Mouse (Mus musculus): ENCODE results near the gene Cdh26. TPM values are rescaled to one million over a fixed set of nuclear protein-coding genes. Genes with fewer than 3 reads are reported as not detected.

Gene Cdh26
- polyA plus RNA-seq, 1 experiment = not detected

GRCm38 (mm10) chr2:178522331-178522730 lies 92.0 kb downstream of the Cdh26 start:
- no peak for TF ChIP-seq CEBPB (IDR thresholded peaks at IDR 0.05; ENCODE audit: insufficient read depth, poor library complexity, severe bottlenecking)
- TF ChIP-seq MYOG (IDR thresholded peaks at IDR 0.05; ENCODE audit: control insufficient read depth in 1 of 3, insufficient read depth in 1 of 3, insufficient read length in 2 of 3, low read depth in 2 of 3) = no peak
- no peak for TF ChIP-seq E2F4 (IDR thresholded peaks at IDR 0.05; ENCODE audit: insufficient read depth)
- TF ChIP-seq MAX (IDR thresholded peaks at IDR 0.05; ENCODE audit: low read depth) = no peak
- TF ChIP-seq USF1 (IDR thresholded peaks at IDR 0.05; ENCODE audit: low read depth) = no peak
- TF ChIP-seq REST (IDR thresholded peaks at IDR 0.05; ENCODE audit: insufficient read depth, insufficient read length) = no peak
- no peak for TF ChIP-seq POLR2AphosphoS2 (IDR thresholded peaks at IDR 0.05; ENCODE audit: insufficient read length, low read depth)
- TF ChIP-seq MYOD1 (IDR thresholded peaks at IDR 0.05; ENCODE audit: control insufficient read depth in 1 of 3, insufficient read length in 2 of 3, low read depth in 2 of 3) = no peak
- no peak for TF ChIP-seq SRF (IDR thresholded peaks at IDR 0.05; ENCODE audit: control insufficient read depth, insufficient read length, low read depth)
- no peak for TF ChIP-seq POLR2A (IDR thresholded peaks at IDR 0.05; ENCODE audit: insufficient read length, low read depth)
- TF ChIP-seq TCF3 (IDR thresholded peaks at IDR 0.05; ENCODE audit: insufficient read length, low read depth) = no peak
- no peak for TF ChIP-seq TCF12 (IDR thresholded peaks at IDR 0.05; ENCODE audit: insufficient read depth, poor library complexity, severe bottlenecking)
- Histone ChIP-seq H3K36me3 (ENCODE audit: control insufficient read depth, insufficient read depth) (no peaks in the 10 kb centered on the region), H3K4me3 (no peak overlapping the region), H3K79me2 (ENCODE audit: control insufficient read depth, insufficient read depth) (no peaks in the 10 kb centered on the region), H3K4me2 (ENCODE audit: low read depth) (no peak overlapping the region), H3K27me3 (ENCODE audit: control insufficient read depth, insufficient read depth, insufficient read length) (no peaks in the 10 kb centered on the region), H3ac (ENCODE audit: control insufficient read depth, insufficient read length) (no peak overlapping the region)

DNA sequence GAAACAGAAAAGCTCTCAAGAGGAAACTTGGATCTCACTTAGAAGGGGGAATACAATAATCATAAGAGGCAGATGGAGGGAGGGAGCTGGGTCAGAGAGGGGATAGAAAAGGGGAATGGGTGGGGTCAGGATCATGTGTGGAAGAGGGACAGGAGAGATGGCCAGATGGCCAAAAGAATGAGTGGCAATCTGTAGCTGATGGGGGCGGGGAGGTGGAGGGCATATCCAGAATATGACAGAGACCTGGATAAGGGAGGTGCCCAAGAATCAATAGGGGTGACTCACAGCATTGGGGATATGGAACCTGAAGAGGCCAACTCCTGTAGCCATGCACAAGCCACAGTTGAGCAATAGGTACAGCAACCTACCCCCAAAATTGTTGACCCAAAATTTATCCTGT lies 92.5 kb downstream of the Cdh26 start:
- H3ac ChIP-seq (ENCODE audit: control insufficient read depth, insufficient read length) = no peak overlapping the region
- H3K27me3 ChIP-seq (ENCODE audit: control insufficient read depth, insufficient read depth, insufficient read length) = no peaks in the 10 kb centered on the region
- H3K36me3 ChIP-seq (ENCODE audit: control insufficient read depth, insufficient read depth) = no peaks in the 10 kb centered on the region
- no peak overlapping the region for H3K4me3 ChIP-seq
- no peak overlapping the region for H3K4me2 ChIP-seq (ENCODE audit: low read depth)
- no peak for TF ChIP-seq E2F4 (IDR thresholded peaks at IDR 0.05; ENCODE audit: insufficient read depth)
- no peak for TF ChIP-seq SRF (IDR thresholded peaks at IDR 0.05; ENCODE audit: control insufficient read depth, insufficient read length, low read depth)
- TF ChIP-seq TCF3 (IDR thresholded peaks at IDR 0.05; ENCODE audit: insufficient read length, low read depth) = no peak
- TF ChIP-seq USF1 (IDR thresholded peaks at IDR 0.05; ENCODE audit: low read depth) = no peak
- no peak for TF ChIP-seq CEBPB (IDR thresholded peaks at IDR 0.05; ENCODE audit: insufficient read depth, poor library complexity, severe bottlenecking)
- no peak for TF ChIP-seq MYOD1 (IDR thresholded peaks at IDR 0.05; ENCODE audit: control insufficient read depth in 1 of 3, insufficient read length in 2 of 3, low read depth in 2 of 3)
- no peak for TF ChIP-seq POLR2AphosphoS2 (IDR thresholded peaks at IDR 0.05; ENCODE audit: insufficient read length, low read depth)
- no peak for TF ChIP-seq MYOG (IDR thresholded peaks at IDR 0.05; ENCODE audit: control insufficient read depth in 1 of 3, insufficient read depth in 1 of 3, insufficient read length in 2 of 3, low read depth in 2 of 3)
- TF ChIP-seq POLR2A (IDR thresholded peaks at IDR 0.05; ENCODE audit: insufficient read length, low read depth) = no peak
- no peak for TF ChIP-seq REST (IDR thresholded peaks at IDR 0.05; ENCODE audit: insufficient read depth, insufficient read length)
- no peak for TF ChIP-seq MAX (IDR thresholded peaks at IDR 0.05; ENCODE audit: low read depth)
- no peak for TF ChIP-seq TCF12 (IDR thresholded peaks at IDR 0.05; ENCODE audit: insufficient read depth, poor library complexity, severe bottlenecking)
- no peaks in the 10 kb centered on the region for H3K79me2 ChIP-seq (ENCODE audit: control insufficient read depth, insufficient read depth)

DNA sequence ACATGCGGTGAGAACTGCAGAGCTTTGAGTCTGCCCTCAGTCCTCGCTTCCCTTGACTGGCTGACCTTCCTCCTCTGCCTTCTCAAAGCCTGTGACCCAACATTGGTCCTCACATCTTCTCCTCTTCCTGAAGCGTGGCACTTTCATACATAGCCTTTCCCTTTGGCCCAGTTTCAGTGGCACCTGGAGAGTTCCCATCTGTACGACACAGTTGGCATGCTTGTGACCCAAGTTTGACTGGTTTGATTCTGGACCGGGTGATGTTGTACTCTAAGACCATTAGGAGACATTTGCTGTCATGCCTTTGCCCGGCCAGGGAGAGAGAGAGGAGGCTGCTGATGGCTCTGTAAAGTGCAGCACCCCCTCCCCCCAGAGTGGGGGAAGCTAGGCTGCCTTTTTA lies 96.4 kb downstream of the Cdh26 start:
- Histone ChIP-seq H3K36me3 (ENCODE audit: control insufficient read depth, insufficient read depth) (no peaks in the 10 kb centered on the region), H3K27me3 (ENCODE audit: control insufficient read depth, insufficient read depth, insufficient read length) (no peaks in the 10 kb centered on the region), H3K79me2 (ENCODE audit: control insufficient read depth, insufficient read depth) (no peaks in the 10 kb centered on the region), H3ac (ENCODE audit: control insufficient read depth, insufficient read length) (no peak overlapping the region), H3K4me2 (ENCODE audit: low read depth) (no peak overlapping the region), H3K4me3 (no peak overlapping the region)
- TF ChIP-seq MYOD1 (IDR thresholded peaks at IDR 0.05; ENCODE audit: control insufficient read depth in 1 of 3, insufficient read length in 2 of 3, low read depth in 2 of 3) (no peak), USF1 (IDR thresholded peaks at IDR 0.05; ENCODE audit: low read depth) (no peak), E2F4 (IDR thresholded peaks at IDR 0.05; ENCODE audit: insufficient read depth) (no peak), TCF3 (IDR thresholded peaks at IDR 0.05; ENCODE audit: insufficient read length, low read depth) (no peak), CEBPB (IDR thresholded peaks at IDR 0.05; ENCODE audit: insufficient read depth, poor library complexity, severe bottlenecking) (no peak), POLR2AphosphoS2 (IDR thresholded peaks at IDR 0.05; ENCODE audit: insufficient read length, low read depth) (no peak), POLR2A (IDR thresholded peaks at IDR 0.05; ENCODE audit: insufficient read length, low read depth) (no peak), REST (IDR thresholded peaks at IDR 0.05; ENCODE audit: insufficient read depth, insufficient read length) (no peak), MYOG (IDR thresholded peaks at IDR 0.05; ENCODE audit: control insufficient read depth in 1 of 3, insufficient read depth in 1 of 3, insufficient read length in 2 of 3, low read depth in 2 of 3) (no peak), SRF (IDR thresholded peaks at IDR 0.05; ENCODE audit: control insufficient read depth, insufficient read length, low read depth) (no peak), TCF12 (IDR thresholded peaks at IDR 0.05; ENCODE audit: insufficient read depth, poor library complexity, severe bottlenecking) (no peak), MAX (IDR thresholded peaks at IDR 0.05; ENCODE audit: low read depth) (no peak)

- no peak for TF ChIP-seq POLR2A (IDR thresholded peaks at IDR 0.05; ENCODE audit: insufficient read length, low read depth)
- no peak for TF ChIP-seq MAX (IDR thresholded peaks at IDR 0.05; ENCODE audit: low read depth)
- no peak for TF ChIP-seq MYOD1 (IDR thresholded peaks at IDR 0.05; ENCODE audit: control insufficient read depth in 1 of 3, insufficient read length in 2 of 3, low read depth in 2 of 3)
- no peak for TF ChIP-seq POLR2AphosphoS2 (IDR thresholded peaks at IDR 0.05; ENCODE audit: insufficient read length, low read depth)
- no peak for TF ChIP-seq TCF12 (IDR thresholded peaks at IDR 0.05; ENCODE audit: insufficient read depth, poor library complexity, severe bottlenecking)
- TF ChIP-seq MYOG (IDR thresholded peaks at IDR 0.05; ENCODE audit: control insufficient read depth in 1 of 3, insufficient read depth in 1 of 3, insufficient read length in 2 of 3, low read depth in 2 of 3) = no peak
- no peak for TF ChIP-seq E2F4 (IDR thresholded peaks at IDR 0.05; ENCODE audit: insufficient read depth)
- no peak for TF ChIP-seq CEBPB (IDR thresholded peaks at IDR 0.05; ENCODE audit: insufficient read depth, poor library complexity, severe bottlenecking)
- no peak for TF ChIP-seq USF1 (IDR thresholded peaks at IDR 0.05; ENCODE audit: low read depth)
- no peak for TF ChIP-seq REST (IDR thresholded peaks at IDR 0.05; ENCODE audit: insufficient read depth, insufficient read length)
- TF ChIP-seq TCF3 (IDR thresholded peaks at IDR 0.05; ENCODE audit: insufficient read length, low read depth) = no peak
- TF ChIP-seq SRF (IDR thresholded peaks at IDR 0.05; ENCODE audit: control insufficient read depth, insufficient read length, low read depth) = no peak
These were observed 100.9 kb downstream of the Cdh26 start for GRCm38 (mm10) chr2:178531226-178531625.

More at GRCm38 (mm10) chr2:178531226-178531625, 100.9 kb downstream of the Cdh26 start:
- Histone ChIP-seq H3K79me2 (ENCODE audit: control insufficient read depth, insufficient read depth) (no peaks in the 10 kb centered on the region), H3K36me3 (ENCODE audit: control insufficient read depth, insufficient read depth) (no peaks in the 10 kb centered on the region), H3ac (ENCODE audit: control insufficient read depth, insufficient read length) (no peak overlapping the region), H3K4me2 (ENCODE audit: low read depth) (no peak overlapping the region), H3K27me3 (ENCODE audit: control insufficient read depth, insufficient read depth, insufficient read length) (no peaks in the 10 kb centered on the region), H3K4me3 (no peak overlapping the region)

Data from myocyte (in vitro differentiated cells).